Mouse (Mus musculus) bone marrow macrophage, adult 2 months (primary cell): ENCODE measurements around the gene Bet1l.

Experiments used
- CTCF ChIP-seq: IDR thresholded peaks from 2 replicates; pipeline ENCODE4 v1.5.1; 2012; ENCODE audit warnings: low read depth, mild to moderate bottlenecking, low read length, moderate library complexity
- POLR2A ChIP-seq: IDR thresholded peaks from 2 replicates; pipeline ENCODE4 v1.6.1; 2012; ENCODE audit warnings: mild to moderate bottlenecking, low read depth, low read length, borderline replicate concordance

- TF ChIP-seq POLR2A (no peak), CTCF (no peak)
Observed at GRCm38 (mm10) chr7:140851916-140852315, 5.5 kb downstream of the Bet1l start.
